Comparison of ENCODE assay signal across 19 mouse cellular contexts in the genomic region with DNA sequence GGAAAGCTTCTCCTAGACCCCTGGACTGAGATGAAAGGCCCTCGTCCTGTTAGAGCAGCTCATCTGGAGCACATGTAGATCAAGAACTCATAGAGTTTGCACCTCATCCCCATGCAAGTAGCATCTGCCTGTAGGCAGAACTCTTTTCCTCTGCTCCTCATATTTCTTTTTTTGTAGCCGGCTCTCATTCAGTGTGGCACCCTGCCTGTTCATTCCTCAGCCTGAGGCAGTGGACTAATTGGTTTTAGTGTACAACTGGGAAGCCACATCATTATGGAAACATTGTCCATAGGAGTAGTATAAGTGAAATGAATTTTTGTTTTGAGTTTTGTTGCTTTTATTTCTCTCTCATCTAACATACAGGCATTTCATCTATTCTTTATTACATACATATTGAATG.
"Had no signal": no experiment of that assay in that cellular context is flagged by ENCODE, and none has a peak within 500 bp of the region (broad histone marks: within the 10 kb centered on the region; RNA-seq: fewer than 3 reads in every experiment).

No protein-coding gene starts in this region.

- DNase-seq: kidney, adult 18-20 months; kidney, postnatal 10 days; liver; lung, adult 18-20 months; lung, postnatal 14 days; lung, postnatal 4 days; right cerebral cortex, adult 18-20 months; right cerebral cortex, postnatal 14 days; spleen, adult 18-20 months; thymus, postnatal 25 days had no signal

- H3K27ac ChIP-seq: limb, embryonic 10.5 days; limb, embryonic 13.5 days; liver, embryonic 12.5 days; liver, embryonic 15.5 days; lung, embryonic 15.5 days; midbrain, embryonic 12.5 days; neural tube, embryonic 13.5 days; stomach, embryonic 15.5 days had no signal

- H3K4me3 ChIP-seq: kidney, embryonic 15.5 days; limb, embryonic 10.5 days; limb, embryonic 13.5 days; liver, embryonic 12.5 days; liver, embryonic 15.5 days; lung, embryonic 15.5 days; midbrain, embryonic 12.5 days; neural tube, embryonic 13.5 days; stomach, embryonic 15.5 days had no signal
